Mouse (Mus musculus) cerebellum, adult 8-10 months (tissue): ENCODE results near the gene 2410015M20Rik.
"Not testable (repeated sequence)": the region's sequence is repeated elsewhere in the genome, so short reads cannot be mapped to it uniquely, and the experiment has no call there.

ENCODE experiments used
- DNase-seq: peaks from one replicate; pipeline ENCODE4 v3.0.0; 2022

2410015M20Rik gene

DNA sequence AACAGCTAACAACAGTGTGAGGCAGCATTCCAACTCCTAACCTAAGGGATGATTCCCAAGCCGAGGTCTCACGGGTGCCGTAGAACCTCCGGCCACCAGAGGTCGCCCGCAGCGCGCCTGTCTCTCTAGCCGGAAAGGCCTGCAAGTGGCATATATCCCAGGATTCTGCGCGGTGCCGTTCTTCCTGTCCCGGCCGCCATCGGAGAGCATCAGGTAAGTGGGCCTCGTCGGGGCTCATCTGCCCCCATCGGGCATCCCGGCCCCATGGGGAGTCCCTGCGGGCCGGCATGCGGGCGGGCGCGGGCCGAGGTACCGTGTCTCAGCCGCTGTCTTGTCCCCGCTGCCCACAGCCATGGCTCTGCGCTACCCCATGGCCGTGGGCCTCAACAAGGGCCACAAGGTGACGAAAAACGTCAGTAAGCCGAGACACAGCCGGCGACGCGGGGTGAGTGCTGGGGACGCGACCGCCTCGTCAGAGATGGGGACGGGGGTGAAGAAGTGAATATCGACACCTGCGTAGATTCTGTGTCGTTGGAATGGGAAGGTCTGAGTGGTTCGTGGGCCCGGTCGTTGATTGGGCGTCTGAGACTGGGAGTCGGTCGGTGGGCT, 3.8 kb upstream of the 2410015M20Rik start, which contains the start of gene Rpl36:
Gene Rpl36 (plus strand): TSS at position 181 of the 609 bp plus-strand sequence.
- DNase-seq: peak; percentile 97

GRCm38 (mm10) chr17:56612565-56612939, 3.0 kb upstream of the 2410015M20Rik start:
- DNase-seq: not testable (repeated sequence)

GRCm38 (mm10) chr17:56611861-56612564, 2.4 kb upstream of the 2410015M20Rik start:
- no peak for DNase-seq

DNA sequence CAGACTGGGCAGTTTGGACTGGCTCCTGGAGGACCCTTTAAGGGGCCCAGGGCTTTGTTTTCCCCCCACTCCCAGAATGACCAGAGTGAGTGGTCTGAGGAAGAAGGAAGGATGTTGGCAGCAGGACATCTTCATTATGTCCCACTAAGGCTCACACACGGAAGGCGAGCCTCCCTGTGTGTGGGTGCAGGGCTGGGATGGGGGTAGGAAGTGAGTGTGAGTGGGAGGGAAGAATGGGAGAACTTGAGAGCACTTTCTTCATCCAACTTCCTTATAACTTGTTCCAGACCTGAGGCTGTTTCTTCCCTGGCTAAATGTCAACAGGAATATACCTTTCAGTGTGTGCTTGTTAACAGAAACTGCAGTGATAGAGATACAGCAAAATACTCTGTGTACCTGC, 1.8 kb upstream of the 2410015M20Rik start:
- no peak for DNase-seq

DNA sequence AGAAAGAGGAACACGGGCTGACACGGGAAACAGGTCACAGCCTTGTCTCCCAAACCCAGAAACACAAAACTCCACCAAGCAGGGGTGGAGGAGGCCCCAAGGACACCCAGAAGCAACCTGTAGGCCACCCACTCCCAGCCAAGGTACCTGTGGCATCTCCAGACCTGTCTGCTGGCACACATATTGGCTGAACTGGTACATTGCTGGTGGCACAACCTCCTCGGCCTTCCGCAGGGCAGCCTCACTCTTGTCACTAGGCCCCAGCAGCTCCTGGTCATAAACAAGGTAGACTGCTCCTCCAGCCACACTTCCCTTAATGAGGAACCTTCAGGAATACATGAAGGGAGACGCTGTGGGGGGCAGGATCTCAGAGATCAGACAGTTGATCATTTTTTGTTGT, 872 bp downstream of the 2410015M20Rik start:
- no peak for DNase-seq

- no peak for DNase-seq
Measured at GRCm38 (mm10) chr17:56607521-56608062, 2.0 kb downstream of the 2410015M20Rik start.

DNA sequence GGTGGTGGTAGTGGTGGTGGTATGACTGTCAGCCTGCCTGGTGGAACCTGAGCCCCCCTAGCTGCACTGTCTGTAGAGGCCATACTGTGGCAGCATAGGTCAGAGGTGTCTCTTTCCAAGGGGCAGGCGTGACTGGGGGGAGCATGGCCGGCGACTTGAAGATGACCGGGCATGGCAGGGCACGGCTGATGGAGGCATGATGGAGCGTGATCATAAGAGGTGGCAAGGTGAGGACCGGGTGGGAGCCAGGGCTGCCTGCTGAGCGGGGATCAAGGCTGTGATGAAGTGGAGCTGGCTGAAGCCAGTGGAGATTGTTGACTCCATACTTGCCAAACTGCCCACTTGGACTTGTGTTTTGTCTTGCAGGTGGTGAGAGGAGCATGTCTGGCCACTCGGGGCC, 4.1 kb downstream of the 2410015M20Rik start:
- no peak for DNase-seq

GRCm38 (mm10) chr17:56604422-56604821, 5.1 kb downstream of the 2410015M20Rik start:
- no peak for DNase-seq

DNA sequence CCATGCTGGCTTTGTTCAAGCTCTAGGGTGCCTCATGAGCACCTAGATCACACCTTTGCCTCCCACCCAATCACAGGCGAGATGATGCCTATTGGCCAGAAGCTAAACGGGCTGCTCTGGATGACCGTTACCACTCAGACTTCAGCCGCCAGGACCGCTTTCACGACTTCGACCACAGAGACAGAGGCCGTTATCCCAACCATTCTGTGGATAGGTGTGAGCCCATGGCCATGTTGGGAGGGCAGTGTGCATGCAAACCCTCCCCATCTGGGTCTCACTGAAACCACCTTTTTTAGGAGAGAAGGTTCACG, 5.5 kb downstream of the 2410015M20Rik start:
- no peak for DNase-seq

DNA sequence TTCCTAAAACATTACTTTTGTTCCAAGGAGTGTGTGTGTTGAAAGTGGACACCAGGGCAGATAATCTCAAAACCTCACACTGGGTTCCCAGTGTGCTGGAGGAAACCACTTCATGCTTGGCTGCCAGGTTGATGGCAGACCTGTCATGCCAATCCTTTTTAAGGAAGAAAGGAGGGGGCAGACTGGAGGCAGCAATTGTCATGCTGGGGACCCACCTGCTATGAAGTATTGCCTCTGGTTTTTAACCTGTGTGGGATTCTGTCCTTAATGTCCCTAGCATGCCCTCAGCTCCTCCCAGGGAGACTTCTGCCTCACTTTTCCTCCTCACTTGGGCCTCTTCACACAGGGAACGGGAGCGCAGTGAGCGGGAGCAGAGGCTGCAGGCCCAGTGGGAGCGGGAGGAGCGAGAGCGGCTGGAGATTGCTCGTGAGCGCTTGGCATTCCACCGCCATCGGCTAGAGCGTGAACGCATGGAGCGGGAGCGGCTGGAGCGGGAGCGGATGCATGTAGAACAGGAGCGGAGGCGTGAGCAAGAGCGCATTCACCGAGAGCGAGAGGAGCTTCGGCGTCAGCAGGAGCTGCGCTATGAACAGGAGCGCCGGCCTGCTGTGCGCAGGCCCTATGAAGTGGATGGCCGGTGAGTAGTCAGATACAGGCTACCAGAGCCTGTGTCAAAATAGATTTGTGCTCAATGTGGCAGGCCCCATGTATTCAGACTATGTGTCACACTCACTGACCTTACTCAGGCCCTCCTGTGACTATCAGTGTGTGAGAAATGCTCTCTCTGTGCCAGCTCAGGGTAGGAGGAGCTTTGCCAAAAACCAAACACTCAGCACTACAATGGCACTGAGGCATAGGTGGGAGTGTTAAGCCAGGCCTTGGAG, 6.1 kb downstream of the 2410015M20Rik start:
- DNase-seq: no peak

DNA sequence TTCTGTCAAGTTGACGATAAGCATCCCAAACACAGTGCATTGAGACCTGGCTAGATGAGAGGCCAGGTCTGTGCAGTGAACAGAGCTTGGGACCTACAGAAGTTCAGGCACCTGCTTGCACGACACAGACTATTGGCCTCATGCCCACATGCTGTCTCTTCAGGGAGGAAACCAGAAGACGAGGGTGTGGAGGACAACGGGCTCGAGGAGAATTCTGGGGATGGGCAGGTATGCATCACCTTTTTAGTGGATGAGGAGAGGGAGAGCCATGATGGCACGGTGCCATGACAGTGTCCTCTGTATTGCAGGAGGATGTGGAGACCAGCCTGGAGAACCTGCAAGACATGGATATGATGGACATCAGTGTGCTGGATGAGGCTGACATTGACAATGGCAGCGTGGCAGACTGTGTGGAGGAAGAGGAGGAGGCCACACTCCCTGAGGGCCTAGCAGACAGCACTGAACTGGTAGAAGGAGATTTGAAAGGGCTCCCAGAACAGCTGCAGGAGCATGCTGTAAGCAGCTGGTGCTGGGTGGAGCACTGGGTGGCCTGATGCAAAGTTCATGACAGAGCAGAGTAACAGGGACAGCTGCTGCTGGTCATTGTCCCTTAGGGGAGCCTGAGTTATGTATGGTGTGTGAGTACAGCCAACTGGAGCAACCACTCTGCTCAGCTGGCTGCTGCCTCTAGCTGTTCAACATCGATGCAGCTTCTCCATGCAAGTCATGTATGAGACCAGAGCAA, 15.9 kb downstream of the 2410015M20Rik start:
- DNase-seq: no peak

GRCm38 (mm10) chr17:56592553-56592952, 17.0 kb downstream of the 2410015M20Rik start:
- no peak for DNase-seq

- no peak for DNase-seq
Measured at GRCm38 (mm10) chr17:56588921-56589320, 20.6 kb downstream of the 2410015M20Rik start.

GRCm38 (mm10) chr17:56587773-56588172, 21.8 kb downstream of the 2410015M20Rik start:
- DNase-seq: no peak

- DNase-seq: no peak
Measured at GRCm38 (mm10) chr17:56585171-56585821, 24.3 kb downstream of the 2410015M20Rik start.

DNA sequence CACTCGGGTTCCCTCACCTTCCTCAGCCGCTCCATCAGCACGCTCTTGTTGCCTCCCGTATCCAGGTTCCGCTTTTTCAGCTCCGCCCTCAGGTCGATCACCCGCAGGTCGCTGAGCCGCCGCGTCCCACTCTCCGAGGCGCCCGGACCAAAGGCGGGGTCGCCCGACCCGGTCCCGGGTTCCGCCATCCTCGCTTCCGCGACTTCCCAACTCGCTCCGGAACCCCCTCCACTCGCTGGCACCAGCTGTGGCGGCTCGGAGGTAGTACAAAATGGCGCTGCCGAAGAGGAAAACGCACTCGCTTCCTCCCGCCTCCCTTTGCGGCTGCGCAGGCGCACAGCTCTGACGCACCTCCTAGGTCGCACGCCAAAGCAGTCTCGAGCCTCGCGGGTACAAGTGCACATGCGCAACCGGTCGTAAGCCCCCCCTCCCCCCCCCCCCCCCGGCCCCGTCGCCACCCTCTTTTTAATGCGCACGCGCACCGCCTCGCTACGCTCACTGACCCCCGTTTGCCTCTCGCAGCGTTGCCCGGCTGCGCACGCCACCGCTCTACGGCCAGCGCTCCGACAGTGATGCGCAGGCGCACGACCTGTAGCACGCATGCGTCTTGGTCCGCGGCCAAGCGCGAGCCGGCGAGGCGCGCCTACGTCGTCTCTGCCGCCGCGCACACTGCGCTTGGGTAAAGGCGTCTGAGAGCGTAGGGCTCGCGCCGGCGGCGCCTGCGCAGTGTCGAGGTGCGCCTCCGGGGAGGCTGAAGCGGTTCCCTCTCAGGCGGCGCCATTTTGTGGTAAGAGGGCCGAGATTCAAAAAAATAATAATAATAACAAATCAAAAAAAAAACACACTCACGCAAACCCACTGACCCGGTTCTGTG, 25.1 kb downstream of the 2410015M20Rik start, which contains the start of the genes Safb2 and Safb:
Gene Safb2 (minus strand): TSS at position 329 of the 874 bp plus-strand sequence.
Gene Safb (plus strand): TSS at position 569 of the 874 bp plus-strand sequence.
- peak; percentile 99 for DNase-seq

GRCm38 (mm10) chr17:56583611-56584256, 25.8 kb downstream of the 2410015M20Rik start:
- peak; percentile 61 for DNase-seq

GRCm38 (mm10) chr17:56583071-56583470, 26.5 kb downstream of the 2410015M20Rik start:
- DNase-seq: no peak

DNA sequence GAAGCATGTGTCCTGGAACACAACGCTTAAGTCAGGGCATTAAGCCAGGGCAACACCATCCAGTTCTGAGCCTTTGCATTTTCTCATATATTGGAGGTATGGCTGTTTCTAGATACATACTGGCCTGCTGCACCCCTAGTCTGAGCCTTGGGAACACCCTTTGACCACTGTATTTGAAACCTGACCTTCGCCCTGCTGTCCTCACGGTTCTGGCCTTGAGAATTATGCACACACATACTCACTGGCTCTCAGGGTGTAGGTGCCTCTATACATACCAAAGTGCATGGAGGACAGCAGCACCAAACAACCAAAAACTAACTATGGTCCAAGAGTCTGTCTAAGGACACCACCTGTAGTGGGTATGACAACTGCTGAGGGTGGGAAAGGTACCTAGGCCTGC, 36.6 kb downstream of the 2410015M20Rik start:
- DNase-seq: no peak

DNA sequence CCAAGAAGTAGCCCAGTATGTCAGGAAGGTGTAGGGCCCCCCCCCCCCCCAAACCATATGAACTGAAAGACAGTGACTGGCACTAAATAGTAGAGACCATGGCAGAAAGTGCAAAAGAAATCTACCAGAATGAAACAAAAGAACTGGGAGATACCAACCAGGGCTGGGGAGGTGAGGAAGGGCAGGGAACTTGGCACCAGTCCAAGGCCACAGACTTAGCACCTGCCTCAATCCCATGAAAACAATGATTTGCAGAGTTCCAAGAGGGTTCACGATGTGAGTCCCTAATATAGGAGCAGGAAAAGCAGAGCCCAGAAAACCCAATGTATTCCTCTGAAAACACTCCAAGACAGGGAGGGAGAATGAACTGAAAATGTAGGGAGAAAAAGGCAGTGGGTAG, 37.4 kb downstream of the 2410015M20Rik start:
- no peak for DNase-seq
